Mouse (Mus musculus) frontal cortex, postnatal 10 days (tissue): ENCODE results near the gene Trappc2l.
"Not testable (repeated sequence)": the region's sequence is repeated elsewhere in the genome, so short reads cannot be mapped to it uniquely, and the experiment has no call there.

Experiments used
- DNase-seq, 2 experiments: peaks; one replicate each; pipeline ENCODE4 v3.0.0; 2022; ENCODE audit warnings: low spot score in 2 of 2, mixed read lengths in 1 of 2

The Trappc2l gene

GRCm38 (mm10) chr8:122625811-122626210 is 14.4 kb downstream of the Trappc2l start:
- DNase-seq: no peak

- DNase-seq: no peak
Observed at GRCm38 (mm10) chr8:122626896-122627295, 15.5 kb downstream of the Trappc2l start.

- no peak for DNase-seq
Observed at GRCm38 (mm10) chr8:122629388-122629787, 17.9 kb downstream of the Trappc2l start.

GRCm38 (mm10) chr8:122630696-122631095 is 19.3 kb downstream of the Trappc2l start:
- DNase-seq: no peak

- not testable (repeated sequence) for DNase-seq
Observed at GRCm38 (mm10) chr8:122632134-122632533, 20.7 kb downstream of the Trappc2l start.

- no peak for DNase-seq
Observed at GRCm38 (mm10) chr8:122633205-122633604, 21.8 kb downstream of the Trappc2l start.

- DNase-seq: no peak
Observed at GRCm38 (mm10) chr8:122635878-122636802, 24.7 kb downstream of the Trappc2l start.

GRCm38 (mm10) chr8:122636803-122637175 is 25.3 kb downstream of the Trappc2l start:
- peak in 1 of 2 experiments; percentile 27 for DNase-seq

GRCm38 (mm10) chr8:122637230-122637629 is 25.8 kb downstream of the Trappc2l start:
- no peak for DNase-seq

- DNase-seq: no peak
Observed at GRCm38 (mm10) chr8:122638601-122639000, 27.2 kb downstream of the Trappc2l start.

- DNase-seq: peak; percentile 26 to 39
Observed at GRCm38 (mm10) chr8:122639521-122640248, 28.2 kb downstream of the Trappc2l start.

- no peak for DNase-seq
Observed at GRCm38 (mm10) chr8:122640825-122641224, 29.4 kb downstream of the Trappc2l start.

GRCm38 (mm10) chr8:122641406-122641805 is 30.0 kb downstream of the Trappc2l start:
- peak; percentile 52 to 59 for DNase-seq

- DNase-seq: no peak
Observed at GRCm38 (mm10) chr8:122642071-122642470, 30.6 kb downstream of the Trappc2l start.

- DNase-seq: no peak
Observed at GRCm38 (mm10) chr8:122644175-122644954, 32.9 kb downstream of the Trappc2l start.

- DNase-seq: no peak
Observed at GRCm38 (mm10) chr8:122646337-122646736, 34.9 kb downstream of the Trappc2l start.

GRCm38 (mm10) chr8:122648192-122648970 is 36.9 kb downstream of the Trappc2l start:
- DNase-seq: no peak

GRCm38 (mm10) chr8:122651326-122651921 is 40.0 kb downstream of the Trappc2l start:
- DNase-seq: no peak

- no peak for DNase-seq
Observed at GRCm38 (mm10) chr8:122652643-122653042, 41.2 kb downstream of the Trappc2l start.

- no peak for DNase-seq
Observed at GRCm38 (mm10) chr8:122654768-122655167, 43.3 kb downstream of the Trappc2l start.
